Mouse (Mus musculus): ENCODE measurements around the gene Tmem255b. TPM values are rescaled to one million over a fixed set of nuclear protein-coding genes. Genes with fewer than 3 reads are reported as not detected.

Gene Tmem255b
- polyA plus RNA-seq, 1 experiment from 2014 or later = 0.19 TPM

GRCm38 (mm10) chr8:13454341-13455113 lies 19.5 kb downstream of the Tmem255b start:
- no peak for DNase-seq (ENCODE audit: extremely low spot score, low spot score)

DNA sequence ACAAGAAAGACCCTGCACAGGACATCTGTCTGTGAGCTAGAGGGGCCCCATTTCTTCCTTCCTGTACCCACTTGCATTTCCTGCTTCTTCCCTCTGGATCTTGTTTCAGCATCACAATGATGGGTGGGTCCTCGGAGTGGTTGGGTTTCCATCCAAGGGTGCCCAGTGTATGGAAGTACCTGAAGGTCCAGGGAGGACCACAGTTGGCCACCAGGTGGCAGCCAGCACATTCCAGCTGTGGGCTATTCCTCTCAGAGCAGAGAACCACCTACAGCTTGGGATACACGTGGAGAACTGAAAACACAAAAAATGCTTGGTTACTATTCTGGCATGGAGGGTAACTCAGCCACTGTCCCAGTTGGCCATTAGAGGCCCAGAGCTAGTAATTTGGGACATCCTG lies 20.3 kb downstream of the Tmem255b start:
- WGBS = 65% methylated on average over 2 of the region's 2 CpGs

More at GRCm38 (mm10) chr8:13454341-13455113, 19.5 kb downstream of the Tmem255b start:
- no peaks in the 10 kb centered on the region for H3K9me3 ChIP-seq
- H3K4me1 ChIP-seq = peaks cover 13% of the 10 kb centered on the region; the same call in 1 of the 2 replicates
- no peaks in the 10 kb centered on the region for H3K36me3 ChIP-seq (replicated peaks)
- H3K27ac ChIP-seq = no peak overlapping the region
- H3K27me3 ChIP-seq (ENCODE audit: poor library complexity, severe bottlenecking) = no peaks in the 10 kb centered on the region
- WGBS = 86% methylated on average over 8 of the region's 8 CpGs
- H3K4me3 ChIP-seq = no peak overlapping the region

DNA sequence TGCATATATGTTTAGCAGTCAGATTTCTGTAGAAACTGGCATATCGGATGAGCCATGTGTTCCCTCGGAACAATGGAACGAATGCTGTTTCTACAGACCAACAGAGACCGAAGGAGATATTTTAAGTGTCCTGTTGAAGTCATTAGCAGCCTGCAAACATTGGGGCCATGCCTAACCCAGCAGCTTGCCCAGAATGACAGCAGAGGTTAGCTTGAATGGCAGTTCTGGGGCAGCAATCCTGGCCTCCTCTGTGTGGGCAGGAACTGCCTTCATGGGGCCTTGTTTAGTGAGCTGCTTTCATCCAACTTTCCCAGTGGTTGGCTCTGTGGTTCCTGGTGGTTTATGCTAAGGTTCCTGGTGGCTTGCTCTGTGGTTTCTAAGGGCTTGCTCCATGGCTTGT lies 24.4 kb downstream of the Tmem255b start:
- Histone ChIP-seq H3K4me1 (peaks cover 6% of the 10 kb centered on the region; the same call in 1 of the 2 replicates), H3K9me3 (no peaks in the 10 kb centered on the region), H3K27me3 (ENCODE audit: poor library complexity, severe bottlenecking) (no peaks in the 10 kb centered on the region), H3K36me3 (replicated peaks) (no peaks in the 10 kb centered on the region), H3K4me3 (no peak overlapping the region), H3K27ac (no peak overlapping the region)
- DNase-seq (ENCODE audit: extremely low spot score, low spot score) = no peak
- WGBS = 96% methylated on average over 4 of the region's 4 CpGs

More for the DNA sequence above, 20.3 kb downstream of the Tmem255b start:
- Histone ChIP-seq H3K27ac (no peak overlapping the region), H3K36me3 (replicated peaks) (no peaks in the 10 kb centered on the region), H3K4me1 (peaks cover 13% of the 10 kb centered on the region; the same call in 1 of the 2 replicates), H3K9me3 (no peaks in the 10 kb centered on the region), H3K27me3 (ENCODE audit: poor library complexity, severe bottlenecking) (no peaks in the 10 kb centered on the region), H3K4me3 (no peak overlapping the region)
- DNase-seq (ENCODE audit: extremely low spot score, low spot score) = peak; percentile 28

- Histone ChIP-seq H3K27me3 (ENCODE audit: poor library complexity, severe bottlenecking) (no peaks in the 10 kb centered on the region), H3K4me3 (no peak overlapping the region), H3K4me1 (0 out of 2 replicates have a peak, but pooled peaks cover 2% of the 10 kb centered on the region), H3K9me3 (no peaks in the 10 kb centered on the region), H3K36me3 (replicated peaks) (no peaks in the 10 kb centered on the region), H3K27ac (no peak overlapping the region)
- 87% methylated on average over 17 of the region's 17 CpGs for WGBS
- DNase-seq (ENCODE audit: extremely low spot score, low spot score) = no peak
These were observed 26.2 kb downstream of the Tmem255b start for GRCm38 (mm10) chr8:13461085-13461765.

DNA sequence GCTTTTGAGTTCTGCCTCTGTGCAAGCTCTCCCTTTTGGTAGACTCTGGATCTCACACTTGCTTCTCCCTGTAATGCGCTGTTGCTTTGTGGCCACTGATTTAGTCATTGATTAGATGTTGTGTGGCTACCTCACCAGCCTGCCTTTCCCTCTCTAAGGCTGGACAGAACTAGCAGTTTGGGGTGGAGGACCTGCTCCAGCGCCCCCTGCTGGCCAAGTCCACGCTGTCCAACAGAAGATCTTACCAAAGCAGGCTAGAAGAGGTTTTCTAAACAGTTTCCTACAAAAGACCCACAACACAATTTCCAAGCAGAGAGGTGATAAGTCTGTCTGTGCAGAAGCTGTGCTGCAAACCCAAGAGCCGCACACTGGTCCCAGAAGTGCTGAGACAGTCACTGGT lies 26.9 kb downstream of the Tmem255b start:
- no peaks in the 10 kb centered on the region for H3K36me3 ChIP-seq (replicated peaks)
- 0 out of 2 replicates have a peak, but pooled peaks cover 2% of the 10 kb centered on the region for H3K4me1 ChIP-seq
- no peaks in the 10 kb centered on the region for H3K9me3 ChIP-seq
- WGBS = 42% methylated on average over 4 of the region's 4 CpGs
- H3K27ac ChIP-seq = no peak overlapping the region
- DNase-seq (ENCODE audit: extremely low spot score, low spot score) = peak; percentile 68
- H3K4me3 ChIP-seq = no peak overlapping the region
- H3K27me3 ChIP-seq (ENCODE audit: poor library complexity, severe bottlenecking) = no peaks in the 10 kb centered on the region

DNA sequence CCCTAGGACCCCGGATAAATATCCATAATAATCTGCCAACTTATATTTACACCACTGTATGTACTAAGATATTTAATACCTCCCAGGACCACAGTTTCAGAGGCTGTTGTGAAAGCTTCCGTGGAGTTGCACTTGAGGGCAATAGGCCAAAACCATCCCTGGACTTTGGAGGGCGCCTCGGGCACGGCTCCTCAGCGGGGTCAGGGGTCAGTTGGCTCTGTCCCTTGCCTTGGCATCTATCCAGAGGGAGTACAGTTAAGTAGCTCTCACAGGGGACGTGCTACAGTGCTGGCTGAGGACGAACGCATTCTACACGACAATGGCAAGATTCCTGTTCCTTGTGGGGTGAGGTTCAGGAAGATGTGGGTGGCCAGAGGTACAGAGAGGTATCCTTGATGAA lies 27.4 kb downstream of the Tmem255b start:
- Histone ChIP-seq H3K27ac (no peak overlapping the region), H3K9me3 (no peaks in the 10 kb centered on the region), H3K4me3 (no peak overlapping the region), H3K4me1 (0 out of 2 replicates have a peak, but pooled peaks cover 2% of the 10 kb centered on the region), H3K27me3 (ENCODE audit: poor library complexity, severe bottlenecking) (no peaks in the 10 kb centered on the region), H3K36me3 (replicated peaks) (no peaks in the 10 kb centered on the region)
- DNase-seq (ENCODE audit: extremely low spot score, low spot score) = no peak
- WGBS = 87% methylated on average over 10 of the region's 10 CpGs

DNA sequence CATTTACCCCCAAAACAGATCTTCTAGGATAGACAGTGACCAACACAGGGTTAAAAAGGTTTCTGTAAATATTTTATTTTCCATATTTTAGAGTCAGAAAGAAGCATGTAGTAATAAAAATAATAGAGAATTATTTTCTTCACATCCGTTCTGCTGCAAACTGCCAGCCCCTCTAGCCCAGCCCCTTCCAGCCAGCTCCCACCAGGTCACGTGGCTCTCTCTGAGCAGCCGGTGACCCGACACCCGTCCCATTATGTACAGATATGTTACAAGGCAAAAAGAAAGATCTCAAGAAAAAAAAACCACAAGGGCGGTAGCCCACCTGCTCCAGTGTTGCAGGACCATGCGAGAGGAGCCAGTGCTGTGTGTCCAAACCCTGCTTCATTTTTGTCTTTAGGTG lies 30.3 kb downstream of the Tmem255b start:
- H3K9me3 ChIP-seq = no peaks in the 10 kb centered on the region
- no peak overlapping the region for H3K27ac ChIP-seq
- H3K4me1 ChIP-seq = 0 out of 2 replicates have a peak, but pooled peaks cover 2% of the 10 kb centered on the region
- H3K36me3 ChIP-seq (replicated peaks) = no peaks in the 10 kb centered on the region
- no peak for DNase-seq (ENCODE audit: extremely low spot score, low spot score)
- WGBS = 79% methylated on average over 7 of the region's 7 CpGs
- no peaks in the 10 kb centered on the region for H3K27me3 ChIP-seq (ENCODE audit: poor library complexity, severe bottlenecking)
- no peak overlapping the region for H3K4me3 ChIP-seq

- Histone ChIP-seq H3K36me3 (replicated peaks) (no peaks in the 10 kb centered on the region), H3K27me3 (ENCODE audit: poor library complexity, severe bottlenecking) (no peaks in the 10 kb centered on the region), H3K4me1 (0 out of 2 replicates have a peak, but pooled peaks cover 2% of the 10 kb centered on the region), H3K4me3 (no peak overlapping the region), H3K27ac (no peak overlapping the region), H3K9me3 (no peaks in the 10 kb centered on the region)
- 69% methylated on average over 5 of the region's 5 CpGs for WGBS
- DNase-seq (ENCODE audit: extremely low spot score, low spot score) = no peak
These were observed 32.0 kb downstream of the Tmem255b start for GRCm38 (mm10) chr8:13466989-13467388.

- Histone ChIP-seq H3K27ac (no peak overlapping the region), H3K4me1 (0 out of 2 replicates have a peak, but pooled peaks cover 2% of the 10 kb centered on the region), H3K4me3 (no peak overlapping the region), H3K27me3 (ENCODE audit: poor library complexity, severe bottlenecking) (no peaks in the 10 kb centered on the region), H3K36me3 (replicated peaks) (no peaks in the 10 kb centered on the region), H3K9me3 (no peaks in the 10 kb centered on the region)
- 88% methylated on average over 9 of the region's 9 CpGs for WGBS
- no peak for DNase-seq (ENCODE audit: extremely low spot score, low spot score)
These were observed 33.7 kb downstream of the Tmem255b start for GRCm38 (mm10) chr8:13468737-13469136.

GRCm38 (mm10) chr8:13471484-13471883 lies 36.5 kb downstream of the Tmem255b start:
- Histone ChIP-seq H3K27ac (no peak overlapping the region), H3K4me3 (no peak overlapping the region), H3K27me3 (ENCODE audit: poor library complexity, severe bottlenecking) (no peaks in the 10 kb centered on the region), H3K9me3 (no peaks in the 10 kb centered on the region), H3K36me3 (replicated peaks) (no peaks in the 10 kb centered on the region), H3K4me1 (no peaks in the 10 kb centered on the region)
- DNase-seq (ENCODE audit: extremely low spot score, low spot score) = no peak
- 87% methylated on average over 11 of the region's 11 CpGs for WGBS

- no peak for DNase-seq (ENCODE audit: extremely low spot score, low spot score)
- 86% methylated on average over 7 of the region's 7 CpGs for WGBS
- Histone ChIP-seq H3K9me3 (no peaks in the 10 kb centered on the region), H3K36me3 (replicated peaks) (no peaks in the 10 kb centered on the region), H3K4me3 (no peak overlapping the region), H3K27me3 (ENCODE audit: poor library complexity, severe bottlenecking) (no peaks in the 10 kb centered on the region), H3K4me1 (no peaks in the 10 kb centered on the region), H3K27ac (no peak overlapping the region)
These were observed 37.3 kb downstream of the Tmem255b start for GRCm38 (mm10) chr8:13472284-13472683.

- DNase-seq (ENCODE audit: extremely low spot score, low spot score) = no peak
- no peaks in the 10 kb centered on the region for H3K36me3 ChIP-seq (replicated peaks)
- no peaks in the 10 kb centered on the region for H3K27me3 ChIP-seq (ENCODE audit: poor library complexity, severe bottlenecking)
- no peak overlapping the region for H3K27ac ChIP-seq
- no peaks in the 10 kb centered on the region for H3K9me3 ChIP-seq
- no peaks in the 10 kb centered on the region for H3K4me1 ChIP-seq
- 65% methylated on average over 9 of the region's 9 CpGs for WGBS
- H3K4me3 ChIP-seq = no peak overlapping the region
These were observed 40.9 kb downstream of the Tmem255b start for GRCm38 (mm10) chr8:13475892-13476291.

DNA sequence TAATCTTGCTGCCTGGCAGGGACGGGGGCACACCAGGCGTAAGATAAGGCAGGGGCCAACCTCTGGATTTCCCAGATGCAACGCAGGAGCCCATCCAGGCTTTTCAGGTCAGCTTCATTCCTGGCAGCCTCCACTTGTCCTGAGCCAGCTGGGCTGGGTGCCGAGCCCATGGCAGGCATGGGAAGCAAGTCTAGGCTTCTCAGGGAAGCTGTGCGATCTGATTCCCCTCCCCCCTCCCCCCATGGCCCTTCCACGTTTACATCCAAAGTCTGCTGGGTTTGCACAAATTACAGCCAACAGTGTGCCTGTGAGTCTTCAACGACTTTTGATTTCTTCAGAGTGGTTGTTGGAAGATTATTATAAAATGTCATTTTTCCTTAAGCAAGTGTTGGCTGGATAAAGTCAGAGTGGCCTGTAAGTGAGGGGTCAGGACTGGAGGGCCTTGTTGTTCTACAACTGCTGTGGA lies 46.1 kb downstream of the Tmem255b start:
- WGBS = 89% methylated on average over 7 of the region's 7 CpGs

More for the DNA sequence above, 46.1 kb downstream of the Tmem255b start:
- Histone ChIP-seq H3K4me3 (no peak overlapping the region), H3K4me1 (no peaks in the 10 kb centered on the region), H3K36me3 (replicated peaks) (no peaks in the 10 kb centered on the region), H3K27ac (no peak overlapping the region), H3K27me3 (ENCODE audit: poor library complexity, severe bottlenecking) (no peaks in the 10 kb centered on the region), H3K9me3 (no peaks in the 10 kb centered on the region)
- DNase-seq (ENCODE audit: extremely low spot score, low spot score) = no peak
